Mouse (Mus musculus): ENCODE data around the gene Fam229b.

Fam229b gene

DNA sequence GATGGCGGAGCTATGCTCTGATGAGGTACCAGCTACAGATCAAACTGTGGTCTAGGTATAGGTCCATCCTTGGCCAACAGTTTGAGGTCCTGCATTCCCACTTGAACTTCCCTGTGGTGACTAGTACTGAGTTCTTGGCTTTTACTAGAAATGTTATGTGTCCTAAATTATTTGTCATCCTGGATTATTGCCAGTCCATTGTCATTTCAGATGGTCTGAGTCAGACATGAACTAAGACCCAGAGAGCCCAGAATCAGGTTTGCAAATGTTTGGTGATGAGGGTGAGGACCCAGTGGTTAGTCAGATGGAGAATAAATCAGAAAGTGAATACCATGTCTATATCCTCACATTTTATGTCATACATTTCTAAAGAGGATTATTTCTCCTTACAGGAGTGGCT, 23.6 kb upstream of the Fam229b start:
- POLR2A ChIA-PET: interaction anchor here in 3 of 4 experiments (1.1 to 1.5 kb wide), 3 partner anchors 9 to 15 kb away, joined by 4 to 8 read pairs (median 6); no protein-coding TSS in a partner anchor
- CTCF ChIA-PET: interaction anchor here in 1 of 4 experiments (1.5 kb wide), 1 partner anchor 13 kb away, joined by 7 read pairs; no protein-coding TSS in a partner anchor

DNA sequence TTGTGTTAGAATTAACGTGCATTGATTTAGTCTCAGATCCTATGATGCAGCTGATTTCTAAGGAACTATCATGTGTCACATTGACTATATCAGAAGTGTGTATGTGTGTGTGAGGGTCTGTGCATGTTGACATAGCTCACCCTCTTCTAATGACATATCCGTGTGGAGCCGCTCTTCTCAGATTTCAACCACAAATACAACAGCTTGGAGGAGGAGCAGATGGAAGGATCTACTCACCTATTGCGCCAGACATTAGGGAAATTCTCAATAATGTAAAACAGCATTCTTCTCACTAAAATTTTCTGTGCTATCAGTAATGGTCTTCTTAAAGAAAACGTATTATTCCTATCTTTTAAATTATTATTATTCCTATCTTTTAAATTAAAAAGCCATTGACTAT, 23.0 kb upstream of the Fam229b start:
- ChIA-PET CTCF (no interaction called here), POLR2A (interaction anchor here in 3 of 4 experiments (0.5 to 1.4 kb wide), 4 partner anchors 9 to 347 kb away, joined by 4 to 8 read pairs (median 5); no protein-coding TSS in a partner anchor)

DNA sequence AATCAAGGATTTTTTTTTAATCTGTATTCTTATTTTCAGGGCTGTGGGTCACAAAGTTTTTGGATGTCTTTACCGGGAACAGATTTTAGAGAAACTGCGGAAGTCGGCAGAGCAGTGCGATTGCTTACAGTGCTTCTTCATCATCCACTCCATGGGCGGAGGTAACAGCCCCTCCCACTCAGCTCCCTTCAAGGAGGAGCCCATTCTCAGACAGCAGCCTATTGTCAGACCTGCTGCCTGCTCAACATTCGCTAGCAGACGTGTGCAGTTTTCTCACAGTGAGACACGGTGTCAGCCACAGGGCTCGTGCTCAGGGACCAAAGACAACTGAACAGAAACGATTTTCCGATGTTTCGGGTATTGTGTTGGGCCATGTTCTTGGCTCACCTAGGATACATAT, 8.5 kb upstream of the Fam229b start:
- CTCF ChIA-PET: no interaction called here

DNA sequence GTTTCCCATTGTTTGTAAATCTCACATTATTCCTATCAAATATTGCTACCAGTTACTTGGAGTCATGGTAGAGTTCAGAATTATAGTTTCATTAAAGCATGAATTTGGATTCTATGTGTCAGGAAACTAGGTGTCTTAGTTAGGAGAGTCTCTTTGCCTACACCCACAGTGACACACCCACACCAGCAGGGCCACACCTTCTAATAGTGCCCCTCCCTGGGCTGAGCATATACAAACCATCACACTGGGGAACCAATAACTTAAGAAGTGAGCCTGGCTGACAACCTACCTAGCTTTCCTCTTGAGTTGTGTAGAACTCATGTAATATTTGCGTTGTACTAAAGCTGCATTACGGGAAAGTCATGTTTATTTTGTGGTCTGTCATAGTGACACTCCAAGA, 7.7 kb upstream of the Fam229b start:
- ChIA-PET CTCF (interaction anchor here in 1 of 4 experiments (1.6 kb wide), 1 partner anchor 30 kb away, joined by 3 read pairs; no protein-coding TSS in a partner anchor), POLR2A (interaction anchor here in 1 of 4 experiments (1.1 to 1.2 kb wide), 2 partner anchors 13 to 17 kb away, joined by 3 to 4 read pairs; no protein-coding TSS in a partner anchor)

More for the DNA sequence above, 8.5 kb upstream of the Fam229b start:
- POLR2A ChIA-PET: interaction anchor here in 2 of 4 experiments (0.6 to 1.2 kb wide), 6 partner anchors 9 to 133 kb away, joined by 3 to 5 read pairs (median 4); partner anchors contain the start of genes Fam229b (in 1 of the 2) and Tube1 (in 1 of the 2)

DNA sequence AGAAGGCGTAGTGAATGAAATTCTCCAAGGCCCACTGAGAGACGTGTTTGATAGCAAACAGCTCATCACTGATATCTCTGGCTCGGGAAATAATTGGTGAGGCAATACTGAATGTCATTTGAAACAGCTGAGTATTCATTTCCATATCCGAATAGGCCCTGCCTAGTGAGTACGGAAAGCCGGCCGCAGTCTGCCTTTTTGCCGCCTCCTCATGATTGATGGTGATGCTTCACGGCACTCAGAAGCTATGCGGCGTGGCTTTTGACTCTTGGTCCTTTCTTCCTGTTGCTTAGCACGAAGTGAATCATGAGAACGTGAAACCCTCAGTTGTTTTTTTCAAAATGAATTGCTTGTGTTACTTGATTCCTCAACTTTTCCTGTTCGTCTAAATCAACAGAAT, 7.1 kb upstream of the Fam229b start:
- CTCF ChIA-PET: interaction anchor here in 1 of 4 experiments (1.6 kb wide), 1 partner anchor 30 kb away, joined by 3 read pairs; no protein-coding TSS in a partner anchor

DNA sequence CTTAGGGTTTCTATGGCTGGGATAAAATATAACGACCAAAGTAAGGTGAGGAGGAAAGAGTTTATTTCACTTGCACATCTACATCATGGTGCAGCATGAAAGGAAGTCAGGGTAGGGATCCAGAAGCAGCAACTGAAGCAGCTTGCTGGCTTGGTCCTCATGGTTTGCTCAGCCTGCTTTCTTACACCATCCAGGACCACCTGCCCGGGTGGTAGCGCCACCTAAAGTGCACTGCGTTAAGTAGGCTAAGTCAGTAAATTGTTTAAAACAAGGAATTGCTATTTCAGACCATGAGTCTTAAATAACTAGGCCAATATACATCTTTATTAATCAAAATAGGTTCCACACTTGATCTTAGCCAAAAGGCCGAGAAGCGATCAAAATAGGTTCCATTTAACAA, 5.0 kb upstream of the Fam229b start:
- POLR2A ChIA-PET: interaction anchor here in 1 of 4 experiments (0.9 kb wide), 1 partner anchor 15 kb away, joined by 3 read pairs; no protein-coding TSS in a partner anchor
- CTCF ChIA-PET: interaction anchor here in 1 of 4 experiments (1.4 kb wide), 2 partner anchors 32 to 74 kb away, joined by 3 read pairs; no protein-coding TSS in a partner anchor

More for the DNA sequence above, 7.1 kb upstream of the Fam229b start:
- POLR2A ChIA-PET: no interaction called here

DNA sequence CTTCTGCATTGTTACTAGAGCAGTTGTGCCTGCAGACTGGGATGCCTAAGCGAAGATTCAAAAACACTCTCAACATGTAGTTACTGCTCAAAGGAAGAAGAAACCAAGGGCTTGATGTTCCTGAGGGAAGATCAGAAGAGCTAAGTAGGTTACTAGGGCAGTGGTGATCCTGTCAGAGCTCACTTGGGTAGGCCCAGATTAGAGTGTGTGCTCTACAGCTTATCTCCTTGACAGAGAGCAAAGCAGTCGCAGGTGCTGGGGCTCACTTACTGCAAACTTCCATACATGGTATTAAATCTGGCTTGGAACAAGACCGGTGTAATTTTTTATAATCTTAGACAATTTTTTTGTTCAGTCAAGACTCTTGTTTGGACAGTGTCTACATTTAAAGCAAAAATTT, 4.1 kb upstream of the Fam229b start:
- CTCF ChIA-PET: interaction anchor here in 2 of 4 experiments (0.7 to 1.4 kb wide), 2 partner anchors 73 to 79 kb away, joined by 3 read pairs; no protein-coding TSS in a partner anchor
- POLR2A ChIA-PET: interaction anchor here in 1 of 4 experiments (0.5 kb wide), 1 partner anchor 20 kb away, joined by 5 read pairs; no protein-coding TSS in a partner anchor

DNA sequence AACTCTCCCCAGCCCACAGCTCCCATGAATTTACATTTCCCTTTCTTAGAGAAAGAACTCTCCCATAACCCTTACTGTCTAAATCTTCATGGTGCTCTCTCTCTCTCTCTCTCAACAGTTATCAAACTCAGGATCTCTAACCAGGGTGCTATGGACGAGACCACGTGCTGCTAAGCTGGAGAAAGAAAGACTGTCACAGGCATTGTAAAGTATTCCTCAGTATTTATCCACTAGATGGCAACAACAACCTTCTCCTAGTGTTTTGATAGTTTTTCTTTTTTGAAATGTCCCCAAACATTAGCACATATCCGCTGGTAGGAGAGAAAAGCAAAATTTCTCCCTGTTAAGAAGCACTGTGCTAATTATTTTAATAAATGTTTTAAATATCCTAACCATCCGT, 12.3 kb downstream of the Fam229b start:
- CTCF ChIA-PET: interaction anchor here in 1 of 4 experiments (0.6 kb wide), 1 partner anchor 324 kb away, joined by 4 read pairs; no protein-coding TSS in a partner anchor
- POLR2A ChIA-PET: interaction anchor here in 1 of 4 experiments (0.5 kb wide), 1 partner anchor 248 kb away, joined by 3 read pairs; no protein-coding TSS in a partner anchor

DNA sequence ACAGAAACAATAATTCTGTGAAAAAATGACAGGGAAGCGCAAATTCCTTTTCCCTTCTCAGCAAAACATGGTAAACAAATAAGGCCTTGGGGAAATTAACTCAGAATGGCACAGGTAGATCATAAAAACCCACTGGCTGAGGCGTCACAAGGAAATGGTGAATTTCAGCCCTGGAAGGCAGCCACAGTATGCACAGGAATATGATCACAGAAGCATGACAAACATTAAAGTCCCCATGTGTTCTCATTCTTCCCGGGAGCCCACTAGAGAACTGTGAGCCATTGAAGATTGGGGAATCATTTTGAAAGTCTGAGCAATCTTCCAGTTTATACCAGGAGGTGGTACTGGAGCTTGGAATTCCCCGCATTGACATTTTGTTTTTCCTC, 24.2 kb downstream of the Fam229b start:
- POLR2A ChIA-PET: interaction anchor here in 1 of 4 experiments (0.7 to 2.5 kb wide), 2 partner anchors 24 to 323 kb away, joined by 3 to 7 read pairs; partner anchors contain the start of genes Fam229b and Tube1
- CTCF ChIA-PET: interaction anchor here in 2 of 4 experiments (1.0 to 1.3 kb wide), 2 partner anchors 11 to 45 kb away, joined by 3 to 4 read pairs; no protein-coding TSS in a partner anchor

DNA sequence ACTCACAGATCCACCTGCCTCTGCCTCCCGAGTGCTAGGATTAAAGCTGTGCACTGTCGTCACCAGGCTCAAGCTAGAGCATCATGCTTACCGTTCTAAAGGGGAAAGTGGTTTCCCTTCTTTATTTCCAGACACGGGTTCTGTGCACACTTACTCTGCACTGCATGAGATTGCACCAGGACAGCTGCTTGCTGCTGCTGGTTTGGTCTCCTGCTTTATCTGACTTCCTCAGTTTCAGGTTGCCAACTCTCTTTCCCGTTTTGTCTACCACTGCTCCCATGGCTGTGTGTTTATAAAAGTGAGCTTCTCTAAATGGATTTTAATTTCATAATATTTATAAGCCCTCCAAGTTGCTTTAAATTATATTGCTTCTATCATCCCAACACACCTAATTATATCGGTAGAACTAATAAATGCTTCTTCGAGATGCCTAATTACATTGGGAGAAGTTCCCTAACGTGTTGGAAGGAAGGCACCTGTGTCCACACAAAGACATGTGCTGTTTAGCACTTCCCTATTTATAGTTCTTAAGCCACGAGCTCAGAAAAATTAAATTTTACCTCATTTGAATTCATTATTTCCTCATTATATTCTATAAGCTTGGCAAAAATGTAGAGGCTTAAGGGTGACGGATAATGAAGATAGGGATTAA, 24.8 kb downstream of the Fam229b start:
- POLR2A ChIA-PET: interaction anchor here in 1 of 4 experiments (0.6 to 2.5 kb wide), 2 partner anchors 25 to 39 kb away, joined by 3 to 7 read pairs; partner anchors contain the start of genes Fam229b and Tube1
- CTCF ChIA-PET: interaction anchor here in 2 of 4 experiments (1.0 to 1.3 kb wide), 2 partner anchors 11 to 44 kb away, joined by 3 to 4 read pairs; no protein-coding TSS in a partner anchor

DNA sequence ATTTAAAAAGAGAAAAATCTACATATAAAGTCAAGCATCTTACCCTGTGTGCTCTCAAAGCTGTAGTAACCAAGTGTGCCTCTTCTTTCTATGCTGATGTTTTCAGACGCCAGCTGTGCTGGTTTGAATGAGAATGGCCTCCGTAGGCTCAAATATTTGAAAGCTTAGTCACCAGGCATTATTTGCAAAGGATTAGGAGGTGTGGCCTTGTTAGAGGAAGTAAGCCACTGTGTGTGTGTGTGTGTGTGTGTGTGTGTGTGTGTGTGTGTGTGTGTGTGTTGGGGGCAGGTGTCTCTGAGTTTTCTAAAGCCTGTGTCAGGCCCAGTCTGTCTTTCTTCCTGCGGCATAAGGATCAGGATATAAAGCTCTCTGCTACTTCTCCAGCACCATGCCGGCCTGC, 26.8 kb downstream of the Fam229b start:
- ChIA-PET CTCF (interaction anchor here in 2 of 4 experiments (0.6 to 0.9 kb wide), 5 partner anchors 40 to 608 kb away, joined by 3 to 6 read pairs (median 6); no protein-coding TSS in a partner anchor), POLR2A (interaction anchor here (0.6 to 1.7 kb wide), 13 partner anchors 9 to 923 kb away, joined by 3 to 10 read pairs (median 4); partner anchors contain the start of genes Fam229b (in 2 of the 4) and Tube1 (in 2 of the 4))

DNA sequence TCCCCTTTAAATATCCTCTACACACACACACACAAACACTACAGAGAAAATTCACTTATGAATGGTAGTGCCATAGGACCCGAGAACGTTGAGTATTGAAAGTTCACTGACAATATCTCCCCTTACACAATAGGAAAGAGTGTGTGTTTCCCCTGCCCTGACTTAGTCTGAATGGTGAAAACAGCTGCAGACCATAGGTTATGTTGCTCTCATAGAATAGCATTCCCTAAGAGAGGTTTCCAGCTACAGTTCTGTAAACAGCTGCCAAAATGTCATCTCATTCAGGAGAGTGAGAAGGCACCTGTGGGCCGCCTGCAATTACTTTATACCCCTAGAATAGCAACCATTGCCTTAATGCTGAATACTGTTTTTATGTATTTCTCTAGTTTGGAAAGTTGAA, 27.3 kb downstream of the Fam229b start:
- ChIA-PET POLR2A (interaction anchor here (0.6 to 1.7 kb wide), 12 partner anchors 8 to 923 kb away, joined by 3 to 10 read pairs (median 4); partner anchors contain the start of genes Fam229b (in 2 of the 4) and Tube1 (in 2 of the 4)), CTCF (interaction anchor here in 2 of 4 experiments (0.6 to 0.9 kb wide), 3 partner anchors 42 to 608 kb away, joined by 3 to 6 read pairs (median 5); no protein-coding TSS in a partner anchor)

DNA sequence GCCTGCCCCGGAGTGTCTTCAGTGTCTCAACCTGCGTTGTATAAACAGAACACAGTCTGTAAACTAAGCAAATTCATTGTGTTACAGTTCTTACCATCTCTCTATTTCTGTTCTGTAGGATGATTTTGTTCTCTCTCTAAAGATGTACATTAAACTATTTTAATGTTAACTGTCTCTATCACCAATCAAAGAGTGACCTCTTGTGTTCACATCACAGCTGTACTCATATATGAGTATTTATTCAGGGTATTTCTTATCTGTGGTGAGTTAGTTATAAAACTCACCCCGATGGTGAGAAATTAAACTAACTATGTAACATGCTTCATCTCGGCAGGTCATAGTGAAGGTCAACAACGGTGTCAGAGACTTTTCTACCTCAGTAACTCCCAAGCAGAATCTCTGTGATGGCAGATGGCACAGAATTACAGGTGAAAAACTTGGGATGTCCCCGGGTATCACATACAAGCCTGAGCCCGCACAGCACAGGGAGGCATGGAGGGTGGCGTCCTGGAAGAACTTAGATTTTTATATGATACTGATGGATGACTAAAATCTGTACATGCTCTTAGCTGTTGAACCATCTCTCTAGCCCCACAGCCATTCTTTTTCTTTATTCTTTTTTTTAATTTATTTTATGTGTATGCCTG, 28.8 kb downstream of the Fam229b start:
- ChIA-PET CTCF (interaction anchor here in 1 of 4 experiments (0.6 kb wide), 1 partner anchor 413 kb away, joined by 3 read pairs; no protein-coding TSS in a partner anchor), POLR2A (interaction anchor here in 1 of 4 experiments (0.6 to 0.7 kb wide), 2 partner anchors 39 to 241 kb away, joined by 3 to 4 read pairs; no protein-coding TSS in a partner anchor)

DNA sequence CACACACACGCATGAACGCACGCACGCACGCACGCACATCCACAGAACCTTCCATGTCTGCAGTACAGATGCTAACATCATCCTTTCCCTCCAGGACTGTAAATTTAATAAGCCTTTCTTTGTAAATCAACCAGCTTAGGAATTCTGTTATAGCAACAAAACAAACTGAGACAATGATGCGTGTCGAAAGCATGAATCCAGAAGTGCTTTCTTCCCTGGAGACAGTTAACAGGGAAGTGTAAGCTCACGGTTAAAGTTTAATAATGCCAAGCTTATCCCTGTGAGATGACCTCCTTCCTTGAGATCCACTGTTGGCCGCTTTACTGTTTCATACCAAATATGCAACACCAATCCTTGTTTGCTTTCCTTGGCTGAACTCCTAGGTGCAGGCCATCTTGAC, 35.0 kb downstream of the Fam229b start:
- ChIA-PET CTCF (interaction anchor here in 1 of 4 experiments (1.1 to 1.3 kb wide), 2 partner anchors 32 to 35 kb away, joined by 3 read pairs; partner anchors contain the start of genes Fam229b and Tube1), POLR2A (interaction anchor here in 3 of 4 experiments (0.6 to 1.2 kb wide), 5 partner anchors 8 to 1958 kb away, joined by 3 to 6 read pairs (median 3); no protein-coding TSS in a partner anchor)

DNA sequence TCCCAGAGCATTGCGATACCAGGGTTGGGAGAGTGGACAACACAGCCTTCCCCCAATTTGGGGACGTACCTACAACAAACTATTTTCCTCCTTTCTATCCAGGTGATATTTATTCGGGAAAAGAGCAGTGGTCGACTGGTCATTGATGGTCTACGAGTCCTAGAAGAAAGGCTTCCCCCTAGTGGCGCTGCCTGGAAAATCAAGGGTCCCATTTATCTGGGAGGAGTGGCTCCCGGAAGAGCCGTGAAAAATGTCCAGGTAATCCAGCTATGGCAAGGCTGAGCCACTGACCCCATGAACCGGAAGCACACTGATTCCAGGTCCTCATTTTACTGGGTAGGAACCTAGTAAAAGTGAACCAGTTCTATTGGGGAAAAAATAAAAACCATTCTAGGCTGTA, 36.7 kb downstream of the Fam229b start:
- CTCF ChIA-PET: interaction anchor here in 2 of 4 experiments (0.5 to 1.3 kb wide), 3 partner anchors 30 to 438 kb away, joined by 4 to 5 read pairs (median 4); no protein-coding TSS in a partner anchor
- POLR2A ChIA-PET: no interaction called here

DNA sequence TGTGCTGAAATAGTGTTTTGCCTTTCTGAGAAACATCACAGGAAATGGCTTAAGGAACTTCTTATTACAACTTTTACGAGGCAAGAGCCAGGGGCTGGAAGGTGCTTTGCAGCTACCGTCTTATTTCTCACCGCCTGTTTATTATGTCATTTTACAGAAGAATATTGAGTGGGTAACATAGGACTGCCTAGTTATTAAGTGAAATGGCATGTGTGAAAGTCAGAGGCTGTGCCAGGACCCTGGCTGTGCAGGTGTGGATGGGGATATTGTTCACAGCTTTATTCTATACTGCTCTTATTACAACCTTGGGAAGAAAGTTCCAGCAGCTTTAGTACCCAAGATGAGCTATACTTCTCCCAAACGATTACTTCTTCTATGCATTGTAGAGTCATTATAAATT, 61.7 kb downstream of the Fam229b start:
- ChIA-PET CTCF (interaction anchor here in 1 of 4 experiments (0.6 kb wide), 1 partner anchor 446 kb away, joined by 3 read pairs; no protein-coding TSS in a partner anchor), POLR2A (no interaction called here)
